Mouse (Mus musculus): Measurements from ENCODE around the gene Snx15. TPM values are rescaled to one million over a fixed set of nuclear protein-coding genes. Genes with fewer than 3 reads are reported as not detected.
A peak's percentile ranks its signal among the peaks of the same experiment; 100 is the strongest.
"Not testable (repeated sequence)": the region's sequence is repeated elsewhere in the genome, so short reads cannot be mapped to it uniquely, and the experiment has no call there.

Snx15 gene
- polyA plus RNA-seq, 1 experiment = 13.7 TPM

GRCm38 (mm10) chr19:6132171-6132827 lies 4.2 kb upstream of the Snx15 start:
- H3K27ac ChIP-seq (ENCODE audit: control insufficient read depth, insufficient read depth, low read depth, low read length) = no peak overlapping the region
- H3K4me3 ChIP-seq (ENCODE audit: control insufficient read depth, low read depth, low read length) = no peak overlapping the region
- no peaks in the 10 kb centered on the region for H3K4me1 ChIP-seq (ENCODE audit: control insufficient read depth, insufficient read depth, low read length)
- TF ChIP-seq POLR2A (IDR thresholded peaks at IDR 0.05; ENCODE audit: control insufficient read depth, low read depth, low read length) (no peak), CTCF (IDR thresholded peaks at IDR 0.05; ENCODE audit: control insufficient read depth, insufficient read depth, insufficient replicate concordance, low read depth, low read length) (no peak)
- no peaks in the 10 kb centered on the region for H3K27me3 ChIP-seq (ENCODE audit: control insufficient read depth, insufficient read depth, low read length)
- no peaks in the 10 kb centered on the region for H3K36me3 ChIP-seq (ENCODE audit: control insufficient read depth, insufficient read depth, low read length)

GRCm38 (mm10) chr19:6130414-6131128 lies 2.5 kb upstream of the Snx15 start:
- H3K27me3 ChIP-seq (ENCODE audit: control insufficient read depth, insufficient read depth, low read length); H3K4me1 ChIP-seq (ENCODE audit: control insufficient read depth, insufficient read depth, low read length); H3K27ac ChIP-seq (ENCODE audit: control insufficient read depth, insufficient read depth, low read depth, low read length); H3K4me3 ChIP-seq (ENCODE audit: control insufficient read depth, low read depth, low read length); H3K36me3 ChIP-seq (ENCODE audit: control insufficient read depth, insufficient read depth, low read length): not testable (repeated sequence)

GRCm38 (mm10) chr19:6126789-6127580 lies 1.1 kb downstream of the Snx15 start:
- Histone ChIP-seq H3K4me3 (ENCODE audit: control insufficient read depth, low read depth, low read length) (peak overlapping the region; percentile 82), H3K27ac (ENCODE audit: control insufficient read depth, insufficient read depth, low read depth, low read length) (peak overlapping the region; percentile 22; the same call in 1 of the 2 replicates)
- TF ChIP-seq CTCF (IDR thresholded peaks at IDR 0.05; ENCODE audit: control insufficient read depth, insufficient read depth, insufficient replicate concordance, low read depth, low read length) (no peak), POLR2A (IDR thresholded peaks at IDR 0.05; ENCODE audit: control insufficient read depth, low read depth, low read length) (no peak)

GRCm38 (mm10) chr19:6126289-6126688 lies 1.8 kb downstream of the Snx15 start:
- Histone ChIP-seq H3K4me1 (ENCODE audit: control insufficient read depth, insufficient read depth, low read length) (peaks cover 3% of the 10 kb centered on the region; the same call in 1 of the 2 replicates), H3K27ac (ENCODE audit: control insufficient read depth, insufficient read depth, low read depth, low read length) (no peak overlapping the region), H3K4me3 (ENCODE audit: control insufficient read depth, low read depth, low read length) (no peak overlapping the region), H3K27me3 (ENCODE audit: control insufficient read depth, insufficient read depth, low read length) (no peaks in the 10 kb centered on the region), H3K36me3 (ENCODE audit: control insufficient read depth, insufficient read depth, low read length) (no peaks in the 10 kb centered on the region)
- no peak; the same call in 1 of the 2 replicates for TF ChIP-seq CTCF (IDR thresholded peaks at IDR 0.05; ENCODE audit: control insufficient read depth, insufficient read depth, insufficient replicate concordance, low read depth, low read length)
- no peak for TF ChIP-seq POLR2A (IDR thresholded peaks at IDR 0.05; ENCODE audit: control insufficient read depth, low read depth, low read length)

More at GRCm38 (mm10) chr19:6126789-6127580, 1.1 kb downstream of the Snx15 start:
- peaks cover under 1% of the 10 kb centered on the region; the same call in 1 of the 2 replicates for H3K4me1 ChIP-seq (ENCODE audit: control insufficient read depth, insufficient read depth, low read length)
- no peaks in the 10 kb centered on the region for H3K36me3 ChIP-seq (ENCODE audit: control insufficient read depth, insufficient read depth, low read length)
- no peaks in the 10 kb centered on the region for H3K27me3 ChIP-seq (ENCODE audit: control insufficient read depth, insufficient read depth, low read length)

- no peaks in the 10 kb centered on the region for H3K36me3 ChIP-seq (ENCODE audit: control insufficient read depth, insufficient read depth, low read length)
- peaks cover 3% of the 10 kb centered on the region; the same call in 1 of the 2 replicates for H3K4me1 ChIP-seq (ENCODE audit: control insufficient read depth, insufficient read depth, low read length)
- TF ChIP-seq POLR2A (IDR thresholded peaks at IDR 0.05; ENCODE audit: control insufficient read depth, low read depth, low read length) = no peak
- TF ChIP-seq CTCF (IDR thresholded peaks at IDR 0.05; ENCODE audit: control insufficient read depth, insufficient read depth, insufficient replicate concordance, low read depth, low read length) = no peak
- H3K27me3 ChIP-seq (ENCODE audit: control insufficient read depth, insufficient read depth, low read length) = no peaks in the 10 kb centered on the region
- H3K27ac ChIP-seq (ENCODE audit: control insufficient read depth, insufficient read depth, low read depth, low read length) = no peak overlapping the region
- no peak overlapping the region for H3K4me3 ChIP-seq (ENCODE audit: control insufficient read depth, low read depth, low read length)
Measured at GRCm38 (mm10) chr19:6124898-6125297, 3.2 kb downstream of the Snx15 start.

- no peak overlapping the region; the same call in 1 of the 2 replicates for H3K27ac ChIP-seq (ENCODE audit: control insufficient read depth, insufficient read depth, low read depth, low read length)
- no peak overlapping the region for H3K4me3 ChIP-seq (ENCODE audit: control insufficient read depth, low read depth, low read length)
- H3K27me3 ChIP-seq (ENCODE audit: control insufficient read depth, insufficient read depth, low read length) = no peaks in the 10 kb centered on the region
- H3K36me3 ChIP-seq (ENCODE audit: control insufficient read depth, insufficient read depth, low read length) = no peaks in the 10 kb centered on the region
- TF ChIP-seq CTCF (IDR thresholded peaks at IDR 0.05; ENCODE audit: control insufficient read depth, insufficient read depth, insufficient replicate concordance, low read depth, low read length) (no peak), POLR2A (IDR thresholded peaks at IDR 0.05; ENCODE audit: control insufficient read depth, low read depth, low read length) (no peak)
- peaks cover 9% of the 10 kb centered on the region for H3K4me1 ChIP-seq (ENCODE audit: control insufficient read depth, insufficient read depth, low read length)
Measured at GRCm38 (mm10) chr19:6123330-6123729, 4.8 kb downstream of the Snx15 start.

GRCm38 (mm10) chr19:6121761-6122160 lies 6.3 kb downstream of the Snx15 start:
- Histone ChIP-seq H3K36me3 (ENCODE audit: control insufficient read depth, insufficient read depth, low read length) (no peaks in the 10 kb centered on the region), H3K4me1 (ENCODE audit: control insufficient read depth, insufficient read depth, low read length) (peaks cover 9% of the 10 kb centered on the region), H3K27ac (ENCODE audit: control insufficient read depth, insufficient read depth, low read depth, low read length) (no peak overlapping the region), H3K4me3 (ENCODE audit: control insufficient read depth, low read depth, low read length) (no peak overlapping the region), H3K27me3 (ENCODE audit: control insufficient read depth, insufficient read depth, low read length) (no peaks in the 10 kb centered on the region)
- no peak for TF ChIP-seq CTCF (IDR thresholded peaks at IDR 0.05; ENCODE audit: control insufficient read depth, insufficient read depth, insufficient replicate concordance, low read depth, low read length)
- no peak for TF ChIP-seq POLR2A (IDR thresholded peaks at IDR 0.05; ENCODE audit: control insufficient read depth, low read depth, low read length)
